In genomic region chr6:11900809-11901310, GRCm38 (mm10) we compare ENCODE assay signal across 23 mouse cellular contexts.
"Had no signal": no experiment of that assay in that cellular context is flagged by ENCODE, and none has a peak within 500 bp of the region (broad histone marks: within the 10 kb centered on the region; RNA-seq: fewer than 3 reads in every experiment).

No protein-coding gene starts in this region.

- DNase-seq: kidney, adult 2 months; kidney, postnatal 25 days; layer of hippocampus, postnatal 36 days; lung, adult 18-20 months; retina, postnatal 1 day; right cerebral cortex, postnatal 25 days; spleen, adult 18-20 months; thymus, adult 18-20 months; thymus, postnatal 36 days had no signal

- H3K27ac ChIP-seq: kidney, postnatal 0 days; layer of hippocampus, adult 2 months; left cerebral cortex, adult 2 months; limb, embryonic 12.5 days; limb, embryonic 15.5 days; liver, embryonic 15.5 days; lung, embryonic 15.5 days; macrophage; midbrain, embryonic 12.5 days; neural tube, embryonic 12.5 days; stomach, embryonic 15.5 days had no signal

- H3K4me3 ChIP-seq: layer of hippocampus, adult 2 months; left cerebral cortex, adult 2 months; limb, embryonic 12.5 days; limb, embryonic 15.5 days; liver, embryonic 15.5 days; lung, embryonic 15.5 days; midbrain, embryonic 12.5 days; neural tube, embryonic 12.5 days; stomach, embryonic 15.5 days had no signal

- H3K9ac ChIP-seq: limb, embryonic 12.5 days; limb, embryonic 15.5 days; liver, embryonic 15.5 days; lung, embryonic 15.5 days; midbrain, embryonic 12.5 days; neural tube, embryonic 12.5 days; stomach, embryonic 15.5 days had no signal

- H3K9me3 ChIP-seq: limb, embryonic 12.5 days; limb, embryonic 15.5 days; liver, embryonic 15.5 days; lung, embryonic 15.5 days; midbrain, embryonic 12.5 days; neural tube, embryonic 12.5 days; stomach, embryonic 15.5 days had no signal

- H3K27me3 ChIP-seq: limb, embryonic 12.5 days; limb, embryonic 15.5 days; liver, embryonic 15.5 days; lung, embryonic 15.5 days; midbrain, embryonic 12.5 days; neural tube, embryonic 12.5 days; stomach, embryonic 15.5 days had no signal

- H3K4me2 ChIP-seq: limb, embryonic 12.5 days; limb, embryonic 15.5 days; liver, embryonic 11.5 days; liver, embryonic 15.5 days; lung, embryonic 15.5 days; midbrain, embryonic 12.5 days; neural tube, embryonic 12.5 days; stomach, embryonic 15.5 days had no signal

- ATAC-seq: intestine, postnatal 0 days; midbrain, embryonic 16.5 days had no signal
